Mouse (Mus musculus) right cerebral cortex, postnatal 25 days (tissue): Measurements from ENCODE around the gene Olfr385.
"Not testable (repeated sequence)": the region's sequence is repeated elsewhere in the genome, so short reads cannot be mapped to it uniquely, and the experiment has no call there.

Source experiments
- DNase-seq: peaks from one replicate; pipeline ENCODE4 v3.0.0; 2022

The Olfr385 gene

DNA sequence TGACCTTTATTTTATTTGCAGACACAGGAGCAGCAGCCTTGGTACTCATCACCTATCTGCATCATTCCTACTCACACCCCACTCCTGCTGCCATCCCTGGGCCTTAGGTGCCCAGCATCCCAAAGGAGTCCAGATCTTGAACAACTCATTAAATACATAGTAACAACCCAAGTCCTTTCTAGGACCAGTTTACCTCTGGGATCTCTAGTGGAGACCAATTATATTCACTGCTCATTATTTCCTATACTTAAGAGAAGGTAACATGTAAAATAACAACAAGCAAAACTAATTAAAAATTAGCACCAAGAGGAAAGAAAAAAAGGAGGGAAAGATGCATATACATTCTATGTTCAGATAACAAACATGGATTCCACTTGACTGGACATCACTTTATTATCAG is at the start of gene Olfr385:
Olfr385 (minus strand) TSS at position 101 of the 400 bp plus-strand sequence.
- DNase-seq = no peak

DNA sequence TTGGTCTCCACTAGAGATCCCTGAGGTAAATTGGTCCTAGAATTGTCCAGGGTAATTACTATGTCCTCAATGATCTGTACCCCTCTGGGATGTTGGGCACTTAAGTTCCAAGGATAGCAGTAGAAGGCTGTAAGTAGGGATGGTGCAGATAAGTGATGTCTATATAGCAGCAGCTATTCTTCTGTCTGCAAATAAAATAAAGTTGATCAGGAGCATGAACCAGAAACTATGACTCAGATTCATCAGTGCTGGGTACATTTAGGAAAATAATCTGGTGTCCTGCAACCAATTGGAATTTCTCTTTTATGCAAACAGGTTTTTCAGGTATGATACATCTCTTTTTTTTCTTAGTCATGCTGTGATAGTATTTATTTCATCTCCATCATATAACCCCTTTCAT is 5.5 kb upstream of the Olfr385 start, which contains the start of gene Olfr384:
Olfr384 (plus strand) TSS at position 301 of the 400 bp plus-strand sequence.
- no peak for DNase-seq

DNA sequence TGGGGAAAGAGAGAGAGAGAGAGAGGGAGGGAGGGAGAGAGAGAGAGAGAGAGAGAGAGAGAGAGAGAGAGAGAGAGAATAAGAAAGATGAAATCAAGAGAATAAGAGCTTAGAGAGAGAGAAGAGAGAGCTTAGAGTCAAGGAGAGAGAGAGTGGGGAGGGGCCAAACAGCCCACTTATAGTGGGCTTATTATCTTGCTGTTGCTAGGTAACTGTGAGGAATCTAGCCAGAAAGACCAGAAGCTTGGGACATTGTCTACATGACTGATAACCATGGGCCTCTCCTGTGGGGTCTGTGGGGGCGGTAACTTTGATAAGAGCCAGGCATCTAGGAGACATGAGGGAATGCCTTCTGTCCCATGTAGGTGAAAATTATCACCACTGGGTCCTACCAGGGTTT is 9.6 kb downstream of the Olfr385 start:
- DNase-seq = not testable (repeated sequence)

DNA sequence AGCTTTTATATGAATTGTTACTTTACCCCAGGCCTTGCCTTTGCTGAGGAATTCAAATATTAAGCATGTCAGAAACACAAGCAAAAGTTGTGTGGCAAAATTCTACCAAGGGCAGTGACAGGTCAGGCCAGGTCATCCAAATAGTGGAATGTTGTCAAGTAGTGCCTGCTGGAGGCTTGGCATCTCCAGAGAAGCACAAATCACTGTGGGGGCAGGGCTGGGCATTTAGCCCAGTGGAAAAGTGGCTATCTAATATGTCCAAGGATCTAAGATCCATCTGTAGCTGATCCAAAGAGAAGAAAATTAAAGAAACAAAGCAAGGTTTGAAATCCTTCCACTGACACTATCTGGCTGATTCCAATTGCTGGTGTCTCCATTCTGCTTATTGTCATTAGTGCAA is 12.9 kb downstream of the Olfr385 start:
- no peak for DNase-seq
